Mouse (Mus musculus): ENCODE results near the gene Gtf3c2. TPM values are rescaled to one million over a fixed set of nuclear protein-coding genes. Genes with fewer than 3 reads are reported as not detected.

The Gtf3c2 gene
- polyA plus RNA-seq, 2 experiments = 47.1 to 130 TPM

GRCm38 (mm10) chr5:31204421-31204820, 24.5 kb upstream of the Gtf3c2 start:
- H3K9me3 ChIP-seq (ENCODE audit: control insufficient read depth, low read length) = peaks cover 4% of the 10 kb centered on the region
- H3K4me1 ChIP-seq (ENCODE audit: control insufficient read depth, insufficient read depth, low read length) = peaks cover 9% of the 10 kb centered on the region
- H3K27ac ChIP-seq (replicated peaks; ENCODE audit: low read depth, low read length) = no peak overlapping the region
- H3K9ac ChIP-seq (ENCODE audit: low read depth, low read length, severe bottlenecking) = no peak overlapping the region
- H3K27me3 ChIP-seq (ENCODE audit: control insufficient read depth, insufficient read depth, low read length) = no peaks in the 10 kb centered on the region
- no peak for TF ChIP-seq POLR2A (IDR thresholded peaks at IDR 0.05; ENCODE audit: borderline replicate concordance, extremely low read depth, insufficient read depth, insufficient read length)
- DNase-seq (ENCODE audit: low spot score) = no peak
- WGBS = 90% methylated on average over 6 of the region's 6 CpGs
- H3K4me3 ChIP-seq (replicated peaks; ENCODE audit: low read length) = no peak overlapping the region
- H3K36me3 ChIP-seq (ENCODE audit: control insufficient read depth, insufficient read depth, low read length) = peaks cover 69% of the 10 kb centered on the region
- no peak for ATAC-seq (ENCODE audit: low FRiP score, low read depth)
- H3K4me2 ChIP-seq (replicated peaks; ENCODE audit: low read depth, low read length, severe bottlenecking) = no peak overlapping the region

GRCm38 (mm10) chr5:31203866-31204265, 23.9 kb upstream of the Gtf3c2 start:
- no peak overlapping the region for H3K4me3 ChIP-seq (replicated peaks; ENCODE audit: low read length)
- 88% methylated on average over 2 of the region's 2 CpGs for WGBS
- H3K36me3 ChIP-seq (ENCODE audit: control insufficient read depth, insufficient read depth, low read length) = peaks cover 74% of the 10 kb centered on the region
- H3K4me1 ChIP-seq (ENCODE audit: control insufficient read depth, insufficient read depth, low read length) = peaks cover 9% of the 10 kb centered on the region
- no peak for TF ChIP-seq POLR2A (IDR thresholded peaks at IDR 0.05; ENCODE audit: borderline replicate concordance, extremely low read depth, insufficient read depth, insufficient read length)
- H3K9ac ChIP-seq (ENCODE audit: low read depth, low read length, severe bottlenecking) = no peak overlapping the region
- peaks cover 4% of the 10 kb centered on the region for H3K9me3 ChIP-seq (ENCODE audit: control insufficient read depth, low read length)
- DNase-seq (ENCODE audit: low spot score) (no peak), ATAC-seq (ENCODE audit: low FRiP score, low read depth) (no peak)
- no peaks in the 10 kb centered on the region for H3K27me3 ChIP-seq (ENCODE audit: control insufficient read depth, insufficient read depth, low read length)
- no peak overlapping the region for H3K4me2 ChIP-seq (replicated peaks; ENCODE audit: low read depth, low read length, severe bottlenecking)
- no peak overlapping the region for H3K27ac ChIP-seq (replicated peaks; ENCODE audit: low read depth, low read length)

- Histone ChIP-seq H3K4me3 (replicated peaks; ENCODE audit: low read length) (peak overlapping the region; percentile 73), H3K4me2 (replicated peaks; ENCODE audit: low read depth, low read length, severe bottlenecking) (peak overlapping the region; percentile 62), H3K9me3 (ENCODE audit: control insufficient read depth, low read length) (peaks cover 4% of the 10 kb centered on the region), H3K4me1 (ENCODE audit: control insufficient read depth, insufficient read depth, low read length) (peaks cover 9% of the 10 kb centered on the region), H3K36me3 (ENCODE audit: control insufficient read depth, insufficient read depth, low read length) (peaks cover 79% of the 10 kb centered on the region), H3K27ac (replicated peaks; ENCODE audit: low read depth, low read length) (peak overlapping the region; percentile 67; the same call in 1 of the 2 replicates), H3K27me3 (ENCODE audit: control insufficient read depth, insufficient read depth, low read length) (no peaks in the 10 kb centered on the region), H3K9ac (ENCODE audit: low read depth, low read length, severe bottlenecking) (peak overlapping the region; percentile 77)
- TF ChIP-seq POLR2A (IDR thresholded peaks at IDR 0.05; ENCODE audit: borderline replicate concordance, extremely low read depth, insufficient read depth, insufficient read length) = no peak
- 92% methylated on average over 7 of the region's 7 CpGs for WGBS
- no peak for ATAC-seq (ENCODE audit: low FRiP score, low read depth)
- DNase-seq (ENCODE audit: low spot score) = no peak
Measured at GRCm38 (mm10) chr5:31202933-31203332, 23.0 kb upstream of the Gtf3c2 start.

- Histone ChIP-seq H3K9me3 (ENCODE audit: control insufficient read depth, low read length) (peaks cover 4% of the 10 kb centered on the region), H3K9ac (ENCODE audit: low read depth, low read length, severe bottlenecking) (peak within 1 kb of the TSS; percentile 77), H3K4me2 (replicated peaks; ENCODE audit: low read depth, low read length, severe bottlenecking) (peak within 1 kb of the TSS; percentile 62), H3K36me3 (ENCODE audit: control insufficient read depth, insufficient read depth, low read length) (peaks cover 79% of the 10 kb centered on the region), H3K4me1 (ENCODE audit: control insufficient read depth, insufficient read depth, low read length) (peaks cover 9% of the 10 kb centered on the region), H3K27ac (replicated peaks; ENCODE audit: low read depth, low read length) (peak within 1 kb of the TSS; percentile 67), H3K4me3 (replicated peaks; ENCODE audit: low read length) (peak within 1 kb of the TSS; percentile 73), H3K27me3 (ENCODE audit: control insufficient read depth, insufficient read depth, low read length) (no peaks in the 10 kb centered on the region)
- WGBS = under 1% methylated on average over 52 of the region's 53 CpGs
- TF ChIP-seq POLR2A (IDR thresholded peaks at IDR 0.05; ENCODE audit: borderline replicate concordance, extremely low read depth, insufficient read depth, insufficient read length) = peak; percentile 49; the same call in 1 of the 2 replicates
- ATAC-seq (ENCODE audit: low FRiP score, low read depth) (peak; percentile 97), DNase-seq (ENCODE audit: low spot score) (peak; percentile 100)
Measured at GRCm38 (mm10) chr5:31201742-31202590, 22.0 kb upstream of the Gtf3c2 start, which contains the start of gene Zfp513. TSS of gene Zfp513 (minus strand) at chr5:31202303.

GRCm38 (mm10) chr5:31201042-31201741, 21.2 kb upstream of the Gtf3c2 start:
- Histone ChIP-seq H3K27ac (replicated peaks; ENCODE audit: low read depth, low read length) (0 out of 2 replicates have a peak overlapping the region, but pooled peaks have one; percentile 56), H3K36me3 (ENCODE audit: control insufficient read depth, insufficient read depth, low read length) (peaks cover 83% of the 10 kb centered on the region), H3K4me2 (replicated peaks; ENCODE audit: low read depth, low read length, severe bottlenecking) (peak overlapping the region; percentile 62), H3K9ac (ENCODE audit: low read depth, low read length, severe bottlenecking) (peak overlapping the region; percentile 77), H3K9me3 (ENCODE audit: control insufficient read depth, low read length) (peaks cover 4% of the 10 kb centered on the region), H3K4me3 (replicated peaks; ENCODE audit: low read length) (peak overlapping the region; percentile 73), H3K27me3 (ENCODE audit: control insufficient read depth, insufficient read depth, low read length) (no peaks in the 10 kb centered on the region), H3K4me1 (ENCODE audit: control insufficient read depth, insufficient read depth, low read length) (peaks cover 9% of the 10 kb centered on the region)
- no peak for TF ChIP-seq POLR2A (IDR thresholded peaks at IDR 0.05; ENCODE audit: borderline replicate concordance, extremely low read depth, insufficient read depth, insufficient read length)
- no peak for DNase-seq (ENCODE audit: low spot score)
- ATAC-seq (ENCODE audit: low FRiP score, low read depth) = no peak; the same call in 1 of the 2 replicates
- 15% methylated on average over 13 of the region's 13 CpGs for WGBS

Measured in limb, embryonic 14.5 days (tissue).